Mouse (Mus musculus): Measurements from ENCODE around the gene Cdc7.

GRCm38 (mm10) chr5:107025371-107025770, 61.2 kb downstream of the Cdc7 start:
- TF ChIP-seq CTCF (IDR thresholded peaks at IDR 0.05): no peak
- no peak for TF ChIP-seq EP300 (IDR thresholded peaks at IDR 0.05)
